Mouse (Mus musculus) G1E (cell line): ENCODE measurements around the gene Trmt2b. TPM values are rescaled to one million over a fixed set of nuclear protein-coding genes. Genes with fewer than 3 reads are reported as not detected.

Experiments used
- ATAC-seq: 2 replicates; pipeline ENCODE4 v1.8.0; 2016; ENCODE audit warnings: mild to moderate bottlenecking; ENCODE audit not compliant: insufficient number of reproducible peaks, poor library complexity, low FRiP score, severe bottlenecking; ENCODE audit errors: extremely low read depth
- DNase-seq: peaks from one replicate; pipeline ENCODE4 v3.0.0; 2012; ENCODE audit warnings: low spot score
- H3K27me3 ChIP-seq: 2 replicates; pipeline ENCODE4 v1.6.1; 2012; ENCODE audit warnings: mild to moderate bottlenecking, low read length, inconsistent platforms; ENCODE audit not compliant: insufficient read depth
- H3K36me3 ChIP-seq: replicated peaks from 2 replicates; pipeline ENCODE3; 2012; ENCODE audit warnings: mild to moderate bottlenecking, inconsistent platforms
- H3K4me1 ChIP-seq: 2 replicates; pipeline ENCODE4 v1.6.1; 2012; ENCODE audit warnings: low read depth, low read length, inconsistent platforms, mixed read lengths; ENCODE audit not compliant: insufficient read depth
- H3K4me3 ChIP-seq: 2 replicates; pipeline ENCODE4 v1.5.1; 2012; ENCODE audit warnings: low read depth, mild to moderate bottlenecking, inconsistent platforms, low read length, moderate library complexity, mixed read lengths
- H3K9me3 ChIP-seq: replicated peaks from 2 replicates; pipeline ENCODE4 v1.6.1; 2012; ENCODE audit warnings: inconsistent platforms
- CTCF ChIP-seq: IDR thresholded peaks from 2 replicates; pipeline ENCODE4 v1.5.1; 2012; ENCODE audit warnings: low read depth, low read length, inconsistent platforms, mixed read lengths
- GATA1 ChIP-seq: IDR thresholded peaks from 2 replicates; pipeline ENCODE4 v1.6.1; 2012; ENCODE audit warnings: borderline replicate concordance, low read length, inconsistent platforms, mixed read lengths
- GATA2 ChIP-seq: IDR thresholded peaks from 2 replicates; pipeline ENCODE4 v1.6.1; 2012; ENCODE audit warnings: low read depth, low read length, inconsistent platforms, borderline replicate concordance
- POLR2AphosphoS5 ChIP-seq: IDR thresholded peaks from 2 replicates; pipeline ENCODE4 v1.6.1; 2012; ENCODE audit warnings: low read depth, low read length, inconsistent platforms; ENCODE audit not compliant: insufficient replicate concordance
- TAL1 ChIP-seq: conservative IDR thresholded peaks from 2 replicates; pipeline ENCODE4 v1.6.1; 2012; ENCODE audit warnings: low read depth, low read length, inconsistent platforms, mixed read lengths
- polyA plus RNA-seq: library from polyadenylated mRNA; stranded (reverse); fragments of >175 nt; gene quantifications from 2 replicates; pipeline ENCODE4 v1.2.3, GENCODE M21; 2012
- total RNA-seq, 2 experiments: library from RNA; stranded (forward) in 1 of 2; stranded (reverse) in 1 of 2; fragments of 200-1000 nt in 1 of 2; fragments of >200 nt in 1 of 2; fragmentation: Nextera tagmentation in 1 of 2; gene quantifications; 2 replicates each; pipeline ENCODE4 v1.2.3; 2014 to 2017

Trmt2b gene
- total and polyA plus RNA-seq, 3 experiments: 1.6 to 39.2 (median 34.8) TPM

DNA sequence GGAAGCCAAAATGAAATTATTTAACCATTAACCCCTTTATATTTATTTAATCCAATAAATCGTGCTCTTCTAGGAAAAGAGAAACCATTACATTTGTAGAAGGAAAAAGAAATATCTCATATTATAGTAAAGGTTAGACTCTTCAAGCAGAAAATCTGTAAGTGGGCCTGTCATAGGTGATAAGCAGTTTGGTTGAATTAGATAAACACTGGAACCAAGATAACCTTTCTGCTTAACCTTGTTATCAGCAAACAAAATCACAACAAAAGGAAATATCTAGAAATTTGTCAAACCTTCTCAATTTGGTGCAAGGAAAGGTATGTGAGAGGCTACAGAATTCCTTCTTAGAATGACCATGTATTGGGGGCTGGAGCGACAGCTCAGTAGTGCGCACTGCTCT is 3.7 kb upstream of the Trmt2b start:
- Histone ChIP-seq H3K36me3 (no peaks in the 10 kb centered on the region), H3K9me3 (no peaks in the 10 kb centered on the region), H3K4me3 (no peak overlapping the region), H3K27me3 (no peaks in the 10 kb centered on the region), H3K4me1 (peaks cover 23% of the 10 kb centered on the region)
- DNase-seq (no peak), ATAC-seq (peak; percentile 43)
- no peak for TF ChIP-seq POLR2AphosphoS5
- peak; percentile 36; the same call in 1 of the 2 replicates for TF ChIP-seq TAL1
- no peak for TF ChIP-seq GATA1

DNA sequence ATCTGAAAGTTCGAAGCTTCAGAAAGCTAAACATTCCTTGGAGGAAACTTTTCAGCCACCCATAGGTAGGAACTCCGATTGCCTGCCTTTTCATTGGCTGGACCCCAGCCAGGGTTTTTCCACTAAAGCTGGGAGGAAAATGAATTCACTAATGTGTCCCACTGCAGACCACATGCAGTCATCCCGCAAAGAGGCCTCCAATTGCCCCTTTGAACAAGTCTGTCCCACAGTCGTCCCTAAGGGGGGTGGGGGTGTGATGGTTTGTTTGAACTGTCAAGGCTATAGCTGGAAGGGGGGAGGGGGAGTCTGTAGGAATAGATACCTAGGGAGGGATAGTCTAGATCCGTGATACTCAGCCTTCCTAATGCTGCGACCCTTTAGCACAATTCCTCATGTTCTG is 1.1 kb downstream of the Trmt2b start:
- H3K9me3 ChIP-seq: no peaks in the 10 kb centered on the region
- ATAC-seq (no peak), DNase-seq (no peak)
- TF ChIP-seq POLR2AphosphoS5: no peak
- no peak for TF ChIP-seq GATA2
- no peak for TF ChIP-seq TAL1
- TF ChIP-seq GATA1: no peak
- TF ChIP-seq CTCF: no peak
- H3K4me1 ChIP-seq: peaks cover 23% of the 10 kb centered on the region
- H3K4me3 ChIP-seq: peak overlapping the region; percentile 70; the same call in 1 of the 2 replicates
- H3K27me3 ChIP-seq: no peaks in the 10 kb centered on the region
- H3K36me3 ChIP-seq: peaks cover 23% of the 10 kb centered on the region

- no peak for TF ChIP-seq POLR2AphosphoS5
- no peak for TF ChIP-seq TAL1
- TF ChIP-seq GATA1: no peak
- TF ChIP-seq CTCF: no peak
- TF ChIP-seq GATA2: no peak
- Histone ChIP-seq H3K36me3 (peaks cover 87% of the 10 kb centered on the region), H3K4me1 (no peaks in the 10 kb centered on the region), H3K27me3 (no peaks in the 10 kb centered on the region), H3K9me3 (no peaks in the 10 kb centered on the region), H3K4me3 (no peak overlapping the region)
- no peak for DNase-seq
- no peak for ATAC-seq
These were observed 14.7 kb downstream of the Trmt2b start for GRCm38 (mm10) chrX:134262129-134262528.

DNA sequence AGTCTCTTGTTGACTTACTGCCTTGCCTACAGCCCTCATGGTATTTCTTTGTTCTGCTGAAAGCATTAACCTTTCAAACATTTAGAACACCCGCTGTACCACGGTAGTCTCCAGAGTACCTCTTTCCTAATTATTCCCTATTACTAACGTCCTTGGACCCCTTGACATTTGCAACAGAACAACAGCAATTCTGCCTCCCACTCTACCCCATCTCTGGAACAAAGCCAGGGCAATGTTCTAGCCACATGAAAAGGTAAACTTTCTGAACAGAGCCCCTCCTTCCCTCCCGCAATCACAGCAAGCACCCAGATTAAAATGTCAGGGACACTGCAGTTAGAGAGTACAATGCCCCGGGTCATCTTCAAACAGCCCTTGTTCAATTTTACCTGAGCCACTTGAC is 15.6 kb downstream of the Trmt2b start:
- no peaks in the 10 kb centered on the region for H3K4me1 ChIP-seq
- DNase-seq: no peak
- TF ChIP-seq TAL1: no peak
- no peak for TF ChIP-seq POLR2AphosphoS5
- TF ChIP-seq CTCF: no peak
- TF ChIP-seq GATA1: no peak
- no peak for TF ChIP-seq GATA2
- no peak overlapping the region for H3K4me3 ChIP-seq
- peaks cover 84% of the 10 kb centered on the region for H3K36me3 ChIP-seq
- H3K9me3 ChIP-seq: no peaks in the 10 kb centered on the region
- H3K27me3 ChIP-seq: no peaks in the 10 kb centered on the region
- ATAC-seq: no peak

DNA sequence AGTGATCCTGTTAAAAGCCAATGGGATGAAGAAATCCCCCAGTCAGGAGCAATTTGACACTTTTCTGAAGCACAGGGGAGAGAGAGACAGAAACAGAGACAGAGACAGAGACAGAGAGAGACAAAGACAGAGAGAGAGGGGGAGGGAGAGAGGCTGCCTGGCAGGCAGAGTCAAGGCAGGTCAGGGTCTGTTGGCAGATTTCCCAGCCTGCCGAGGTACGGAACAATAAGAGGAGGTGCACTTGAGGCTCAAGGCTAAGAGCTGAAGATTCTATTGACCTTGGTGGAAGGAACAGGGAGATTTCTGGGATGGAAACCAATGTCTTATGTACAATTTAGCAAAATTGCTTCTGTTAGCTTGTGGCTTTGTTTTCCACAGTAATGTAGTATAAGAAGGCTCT is 28.6 kb downstream of the Trmt2b start:
- Histone ChIP-seq H3K36me3 (peaks cover 48% of the 10 kb centered on the region), H3K4me3 (no peak overlapping the region), H3K4me1 (no peaks in the 10 kb centered on the region), H3K9me3 (no peaks in the 10 kb centered on the region), H3K27me3 (no peaks in the 10 kb centered on the region)
- ATAC-seq (no peak), DNase-seq (no peak)
- TF ChIP-seq GATA2 (no peak), GATA1 (no peak), TAL1 (no peak)

GRCm38 (mm10) chrX:134245946-134246345 is 30.8 kb downstream of the Trmt2b start:
- H3K36me3 ChIP-seq: peaks cover 61% of the 10 kb centered on the region
- no peaks in the 10 kb centered on the region for H3K9me3 ChIP-seq
- H3K27me3 ChIP-seq: no peaks in the 10 kb centered on the region
- no peak for ATAC-seq
- TF ChIP-seq CTCF: no peak
- no peak for TF ChIP-seq GATA1
- TF ChIP-seq TAL1: no peak
- TF ChIP-seq POLR2AphosphoS5: no peak
- TF ChIP-seq GATA2: no peak
- DNase-seq: no peak
- H3K4me1 ChIP-seq: no peaks in the 10 kb centered on the region
- H3K4me3 ChIP-seq: no peak overlapping the region

GRCm38 (mm10) chrX:134238266-134238665 is 38.5 kb downstream of the Trmt2b start:
- no peak for ATAC-seq
- Histone ChIP-seq H3K36me3 (peaks cover 72% of the 10 kb centered on the region), H3K9me3 (no peaks in the 10 kb centered on the region), H3K4me1 (no peaks in the 10 kb centered on the region; the same call in 1 of the 2 replicates), H3K27me3 (no peaks in the 10 kb centered on the region), H3K4me3 (no peak overlapping the region)
- DNase-seq: no peak
- TF ChIP-seq GATA1 (no peak), POLR2AphosphoS5 (no peak)
